Mouse (Mus musculus) brain, embryonic 14.5 days (tissue): Measurements from ENCODE around the gene Bcl9l.

Experiments
- CTCF ChIP-seq: fragments of 200-500 bp; IDR thresholded peaks from 2 replicates; pipeline ENCODE4 v1.5.1; 2012; ENCODE audit warnings: inconsistent platforms, mild to moderate bottlenecking, moderate library complexity, borderline replicate concordance; ENCODE audit not compliant: insufficient read depth, insufficient read length; ENCODE audit errors: extremely low read depth
- POLR2A ChIP-seq: fragments of 200-500 bp; IDR thresholded peaks from 2 replicates; pipeline ENCODE4 v1.6.1; 2012; ENCODE audit warnings: mild to moderate bottlenecking, inconsistent platforms, borderline replicate concordance; ENCODE audit not compliant: poor library complexity, insufficient read depth, insufficient read length, severe bottlenecking; ENCODE audit errors: extremely low read depth

- TF ChIP-seq CTCF = no peak
- no peak for TF ChIP-seq POLR2A
Measured at GRCm38 (mm10) chr9:44490086-44490967, 7.7 kb downstream of the Bcl9l start.
